Mouse (Mus musculus) olfactory bulb, adult 2 months (tissue): ENCODE measurements around the gene Adamts14.

ENCODE experiments used
- CTCF ChIP-seq: fragments of 200-500 bp; IDR thresholded peaks from 2 replicates; pipeline ENCODE4 v1.5.1; 2012; ENCODE audit warnings: low read depth, mild to moderate bottlenecking, low read length, moderate library complexity; ENCODE audit not compliant: insufficient read depth
- POLR2A ChIP-seq: fragments of 200-500 bp; IDR thresholded peaks from 2 replicates; pipeline ENCODE4 v1.6.1; 2012; ENCODE audit warnings: mild to moderate bottlenecking, low read depth, low read length, moderate library complexity; ENCODE audit not compliant: insufficient read depth

DNA sequence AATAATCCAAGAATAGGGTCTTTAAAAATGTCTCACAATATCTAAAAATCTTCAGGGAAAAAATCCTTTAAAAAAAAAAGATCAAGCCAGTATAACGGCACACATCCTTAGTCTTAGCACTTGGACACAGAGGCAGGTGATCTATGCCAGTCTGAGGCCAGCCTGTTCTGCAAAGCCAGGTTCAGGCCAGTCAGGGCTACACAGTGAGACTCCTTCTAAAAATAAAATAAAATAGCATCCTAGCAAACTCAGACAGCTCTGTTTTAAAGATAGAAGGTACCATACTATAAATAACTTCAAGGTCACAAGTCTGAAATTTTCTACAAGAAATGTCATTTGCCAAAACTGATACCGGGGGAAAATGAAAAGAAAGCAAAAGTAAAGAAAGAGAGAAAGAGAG, 16.8 kb upstream of the Adamts14 start:
- TF ChIP-seq CTCF (no peak), POLR2A (no peak)
